Mouse (Mus musculus) limb, embryonic 10.5 days (tissue): ENCODE results near the gene Stxbp5. TPM values are rescaled to one million over a fixed set of nuclear protein-coding genes. Genes with fewer than 3 reads are reported as not detected.

Experiments
- DNase-seq: peaks from one replicate; pipeline ENCODE4 v3.0.0-alpha.2; 2017; ENCODE audit warnings: low spot score
- H3K27ac ChIP-seq: fragments of 300-500 bp; sonication (generic); 2 replicates; pipeline ENCODE4 v1.5.1; 2016; ENCODE audit warnings: mild to moderate bottlenecking
- H3K27me3 ChIP-seq: fragments of 300-500 bp; sonication (generic); 2 replicates; pipeline ENCODE4 v1.6.1; 2016; ENCODE audit warnings: low read depth, mild to moderate bottlenecking; ENCODE audit not compliant: poor library complexity, severe bottlenecking
- H3K36me3 ChIP-seq: fragments of 300-500 bp; sonication (generic); 2 replicates; pipeline ENCODE4 v1.6.1; 2016; ENCODE audit warnings: mild to moderate bottlenecking, moderate library complexity
- H3K4me1 ChIP-seq: fragments of 300-500 bp; sonication (generic); 2 replicates; pipeline ENCODE4 v1.6.1; 2016
- H3K4me3 ChIP-seq: fragments of 300-500 bp; sonication (generic); 2 replicates; pipeline ENCODE4 v1.5.1; 2016; ENCODE audit warnings: mild to moderate bottlenecking, moderate library complexity
- H3K9me3 ChIP-seq: fragments of 300-500 bp; sonication (generic); replicated peaks from 2 replicates; pipeline ENCODE4 v1.6.1; 2016; ENCODE audit warnings: mild to moderate bottlenecking
- WGBS: fragments of 180-500 bp; shearing (Covaris S2); methylation state at CpG from one replicate; pipeline ENCODE4 v1.1.7; 2016; 5-methylcytosine and 5-hydroxymethylcytosine counted together
- polyA plus RNA-seq: library from polyadenylated mRNA; unstranded; fragments of >200 nt; fragmentation: Nextera tagmentation; extraction: Ambion mirVana; gene quantifications from 2 replicates; pipeline ENCODE4 v1.2.1, GENCODE M21; 2016

Stxbp5 gene
- polyA plus RNA-seq: 3.5 and 3.7 TPM in 2 replicates

DNA sequence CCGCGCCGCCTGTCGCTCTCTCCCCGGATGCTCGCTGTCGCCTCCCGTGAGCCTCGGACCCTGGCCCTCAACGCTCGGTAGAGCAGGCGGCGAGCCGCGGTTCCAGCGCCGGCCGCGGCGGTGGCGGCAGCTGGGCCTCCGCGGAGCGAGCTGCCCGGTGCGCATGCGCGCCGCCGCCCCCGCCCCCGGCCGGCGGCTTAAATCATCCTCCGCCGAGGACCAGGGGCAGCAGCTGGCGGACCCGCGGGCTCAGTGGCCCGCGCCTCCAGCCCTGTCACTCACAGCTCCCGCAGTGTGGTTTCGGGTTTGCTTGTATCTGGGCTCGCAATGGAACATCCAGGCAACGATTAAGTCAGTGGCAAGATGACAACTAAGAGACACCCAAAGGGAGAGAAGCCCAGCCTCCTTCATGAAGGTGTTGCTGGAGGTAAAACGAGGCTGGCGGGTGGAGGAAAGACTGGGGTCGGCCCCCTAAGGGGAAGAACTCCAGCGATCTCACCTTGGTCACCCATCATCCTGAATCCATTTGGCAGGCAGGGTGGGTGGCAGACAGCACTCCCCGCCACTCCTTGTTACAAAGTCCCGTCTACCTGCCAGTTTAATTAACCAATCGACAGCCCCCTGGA lies at the start of gene Stxbp5:
TSS of gene Stxbp5 (minus strand) at position 9 of the 626 bp plus-strand sequence.
- under 1% methylated on average over 52 of the region's 52 CpGs for WGBS
- H3K4me3 ChIP-seq: peak within 1 kb of the TSS; percentile 92
- no peaks in the 10 kb centered on the region for H3K9me3 ChIP-seq
- H3K36me3 ChIP-seq: no peaks in the 10 kb centered on the region
- no peaks in the 10 kb centered on the region for H3K27me3 ChIP-seq
- peaks cover 19% of the 10 kb centered on the region for H3K4me1 ChIP-seq
- H3K27ac ChIP-seq: peak within 1 kb of the TSS; percentile 97
- DNase-seq: peak; percentile 90

DNA sequence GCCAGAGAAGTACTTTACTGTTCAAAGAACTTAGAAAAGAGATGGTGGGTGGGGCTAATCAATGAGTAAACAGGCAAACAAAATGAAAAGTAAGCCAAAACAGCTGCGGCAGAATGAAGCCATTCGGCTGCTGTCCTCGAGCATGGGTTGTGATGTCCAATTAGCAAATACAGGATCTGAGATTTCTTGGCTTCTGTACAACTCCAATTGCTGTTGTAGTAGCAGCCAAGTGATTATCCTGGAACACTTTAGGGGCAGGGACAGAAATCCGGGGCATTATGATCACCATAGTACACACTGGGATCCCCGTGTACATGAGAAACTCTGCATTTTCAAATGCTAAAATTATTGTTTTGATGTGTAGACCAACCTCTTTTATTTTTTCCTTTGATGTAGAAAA lies 11.5 kb upstream of the Stxbp5 start:
- no peaks in the 10 kb centered on the region for H3K9me3 ChIP-seq
- H3K27ac ChIP-seq: no peak overlapping the region
- H3K4me1 ChIP-seq: no peaks in the 10 kb centered on the region
- DNase-seq: no peak
- H3K36me3 ChIP-seq: no peaks in the 10 kb centered on the region
- no peak overlapping the region for H3K4me3 ChIP-seq
- H3K27me3 ChIP-seq: no peaks in the 10 kb centered on the region
- 94% methylated on average over 5 of the region's 5 CpGs for WGBS

DNA sequence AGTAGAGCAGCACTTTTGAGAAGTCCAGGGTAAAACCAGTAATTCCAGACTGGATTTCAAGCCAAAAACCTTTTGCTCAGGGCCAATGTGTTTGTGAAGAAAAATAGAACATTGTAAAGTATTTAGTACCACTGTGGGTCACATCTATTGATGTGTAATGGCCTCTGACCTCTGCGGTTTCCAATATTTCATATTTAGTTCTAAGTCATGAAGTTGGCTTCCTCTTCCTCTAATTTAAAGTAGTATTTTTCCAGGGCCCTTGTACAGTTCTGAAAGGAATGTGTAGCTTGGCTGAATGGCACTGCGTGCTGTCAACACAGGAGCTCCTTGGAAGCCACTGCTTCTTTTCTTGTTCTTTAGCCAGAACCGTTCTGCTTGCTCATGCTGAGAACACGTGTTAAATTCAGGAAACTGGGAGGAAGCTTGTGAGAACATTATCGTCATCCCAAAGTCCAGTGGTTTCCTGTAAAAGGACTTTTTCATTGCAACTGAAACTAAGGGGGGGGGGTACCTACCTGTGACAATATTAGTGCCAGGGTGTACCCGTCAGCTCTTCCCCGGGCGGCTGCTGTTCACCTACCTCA lies 7.1 kb upstream of the Stxbp5 start:
- DNase-seq: no peak
- Histone ChIP-seq H3K4me1 (no peaks in the 10 kb centered on the region), H3K27me3 (no peaks in the 10 kb centered on the region), H3K4me3 (no peak overlapping the region), H3K36me3 (no peaks in the 10 kb centered on the region), H3K27ac (no peak overlapping the region), H3K9me3 (no peaks in the 10 kb centered on the region)
- WGBS: 88% methylated on average over 8 of the region's 8 CpGs

DNA sequence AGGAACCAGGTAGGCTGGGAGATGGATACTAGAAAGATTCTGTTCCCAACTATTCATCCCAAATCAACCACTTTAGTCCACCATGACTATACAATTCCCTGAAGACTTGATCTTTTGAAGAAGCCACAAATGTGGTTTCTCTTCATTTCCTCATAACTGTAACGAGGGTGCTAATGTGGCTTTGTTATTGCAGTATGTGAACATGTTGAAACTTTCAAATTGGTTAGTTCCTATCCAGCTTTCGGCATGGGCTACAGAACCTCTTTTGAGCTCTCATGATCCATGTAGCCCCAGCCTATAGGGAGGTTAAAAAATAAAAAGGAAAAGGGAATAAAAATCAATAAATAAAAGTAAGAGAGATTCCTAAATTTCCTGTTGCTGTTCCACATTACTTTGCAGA lies 6.6 kb upstream of the Stxbp5 start:
- 91% methylated on average over 2 of the region's 2 CpGs for WGBS
- no peaks in the 10 kb centered on the region for H3K36me3 ChIP-seq
- H3K27me3 ChIP-seq: no peaks in the 10 kb centered on the region
- no peak for DNase-seq
- no peaks in the 10 kb centered on the region for H3K9me3 ChIP-seq
- H3K4me3 ChIP-seq: no peak overlapping the region
- H3K27ac ChIP-seq: no peak overlapping the region
- no peaks in the 10 kb centered on the region for H3K4me1 ChIP-seq

DNA sequence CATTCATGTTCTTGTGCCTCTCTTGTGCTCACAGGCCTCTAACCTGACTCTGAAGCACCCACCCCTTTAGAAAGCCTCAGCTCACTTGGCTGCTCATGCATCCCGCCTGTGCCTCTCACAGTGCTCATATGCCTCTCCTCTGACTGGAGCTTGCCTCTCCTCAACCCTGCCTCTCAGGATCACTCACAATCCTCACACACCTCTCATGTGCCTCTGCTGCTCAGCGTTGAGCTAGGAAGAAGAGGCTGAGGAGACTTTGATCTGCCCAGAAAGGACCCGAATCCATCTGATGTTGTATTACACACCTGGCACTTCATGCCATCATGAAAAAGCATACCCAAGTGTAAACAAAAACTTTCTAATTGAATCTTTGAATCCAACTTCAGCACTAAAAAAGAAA lies 5.3 kb upstream of the Stxbp5 start:
- DNase-seq: no peak
- 60% methylated on average over 3 of the region's 3 CpGs for WGBS
- Histone ChIP-seq H3K4me1 (peaks cover 3% of the 10 kb centered on the region; the same call in 1 of the 2 replicates), H3K4me3 (no peak overlapping the region), H3K9me3 (no peaks in the 10 kb centered on the region), H3K27ac (no peak overlapping the region), H3K27me3 (no peaks in the 10 kb centered on the region), H3K36me3 (no peaks in the 10 kb centered on the region)

DNA sequence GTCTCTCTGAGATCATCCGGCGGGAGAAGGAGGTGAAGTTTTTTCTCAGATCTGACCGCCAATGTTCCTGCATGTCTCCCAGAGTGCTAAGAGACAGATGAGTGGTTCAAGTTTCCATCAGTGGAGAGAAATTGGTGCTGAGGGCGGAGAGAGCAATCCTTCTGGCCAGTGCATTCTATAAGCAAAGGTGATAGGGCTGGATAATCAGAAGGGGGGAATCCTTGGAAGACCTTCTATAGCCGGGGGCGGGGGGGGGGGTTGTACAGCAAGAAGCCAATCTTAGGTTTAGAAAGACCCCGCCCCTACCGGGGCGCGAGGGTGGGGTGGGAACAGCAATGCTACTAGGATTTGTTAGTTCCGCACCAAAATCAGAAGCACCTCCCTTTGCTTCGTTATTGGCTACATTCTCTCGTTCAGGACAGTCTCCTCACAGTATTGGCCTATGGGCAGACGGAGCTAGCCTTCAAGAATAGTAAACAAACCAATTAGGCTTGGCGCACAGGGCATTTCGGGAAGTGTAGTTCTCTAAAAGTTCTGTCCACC lies 889 bp upstream of the Stxbp5 start:
- Histone ChIP-seq H3K27me3 (no peaks in the 10 kb centered on the region), H3K4me1 (peaks cover 19% of the 10 kb centered on the region), H3K4me3 (peak overlapping the region; percentile 92), H3K27ac (peak overlapping the region; percentile 97; the same call in 1 of the 2 replicates), H3K9me3 (no peaks in the 10 kb centered on the region), H3K36me3 (no peaks in the 10 kb centered on the region)
- under 1% methylated on average over 16 of the region's 16 CpGs for WGBS
- peak; percentile 67 for DNase-seq

DNA sequence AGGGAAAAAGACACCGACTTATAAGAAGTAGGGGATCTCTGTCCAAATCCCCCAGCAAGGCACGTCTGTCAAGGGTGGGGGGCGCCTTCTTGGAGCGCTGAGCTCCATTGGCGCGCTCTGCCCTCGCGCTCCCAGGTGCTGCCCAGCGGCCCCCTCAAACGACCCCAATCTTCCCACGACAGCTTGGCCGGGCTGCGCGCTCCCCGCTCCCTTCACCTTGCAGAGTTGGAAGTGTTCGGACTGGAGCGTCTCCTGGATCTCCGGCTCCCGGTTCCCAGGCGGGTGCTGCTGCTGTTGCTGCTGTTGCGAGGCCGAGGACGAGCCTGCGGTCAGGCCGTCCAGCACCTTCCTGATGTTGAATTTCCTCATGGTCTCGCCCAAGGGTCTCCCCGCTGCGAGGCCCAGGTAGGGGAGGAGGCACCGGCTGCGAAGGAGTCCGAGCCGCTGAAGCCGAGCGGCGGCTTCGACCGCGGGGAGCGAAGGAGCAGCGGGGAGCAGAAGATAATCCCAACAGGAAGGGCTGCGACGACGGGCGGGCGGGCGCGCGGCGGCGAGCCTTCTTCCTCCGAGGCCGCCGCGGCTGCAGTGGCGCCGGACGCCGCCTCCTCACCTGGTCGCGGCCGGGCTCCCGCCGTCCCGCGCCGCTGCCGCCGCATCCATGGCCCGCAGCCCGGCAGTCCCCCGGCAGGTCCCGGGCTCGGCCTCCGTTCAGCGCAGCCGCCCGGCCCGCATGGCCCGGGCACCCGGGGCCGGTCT lies 386 bp downstream of the Stxbp5 start:
- peak overlapping the region; percentile 92 for H3K4me3 ChIP-seq
- peak overlapping the region; percentile 97 for H3K27ac ChIP-seq
- no peaks in the 10 kb centered on the region for H3K36me3 ChIP-seq
- no peaks in the 10 kb centered on the region for H3K9me3 ChIP-seq
- no peaks in the 10 kb centered on the region for H3K27me3 ChIP-seq
- DNase-seq: peak; percentile 73
- peaks cover 19% of the 10 kb centered on the region for H3K4me1 ChIP-seq
- under 1% methylated on average over 72 of the region's 81 CpGs for WGBS

DNA sequence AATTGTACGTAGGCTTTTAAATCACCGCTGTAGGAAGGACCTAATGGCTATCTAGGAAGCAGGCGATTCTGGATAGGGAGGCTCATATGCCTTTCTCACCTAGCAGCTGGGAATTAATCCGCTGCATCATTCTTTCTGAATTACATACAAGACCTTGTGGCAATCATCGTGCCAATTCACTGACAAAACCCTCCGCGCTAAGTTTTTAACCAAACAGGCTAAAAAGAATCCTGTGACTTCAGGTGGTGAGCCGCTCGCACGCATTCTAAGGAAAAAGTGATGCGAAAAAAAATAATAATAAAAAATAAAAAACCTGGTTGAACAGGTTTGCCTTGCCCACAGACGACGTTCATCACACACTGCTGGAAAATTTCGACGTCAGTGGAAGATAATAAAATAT lies 1.1 kb downstream of the Stxbp5 start:
- Histone ChIP-seq H3K36me3 (no peaks in the 10 kb centered on the region), H3K27me3 (no peaks in the 10 kb centered on the region), H3K27ac (no peak overlapping the region), H3K4me3 (peak overlapping the region; percentile 92), H3K4me1 (peaks cover 19% of the 10 kb centered on the region), H3K9me3 (no peaks in the 10 kb centered on the region)
- 3% methylated on average over 15 of the region's 15 CpGs for WGBS
- DNase-seq: no peak

DNA sequence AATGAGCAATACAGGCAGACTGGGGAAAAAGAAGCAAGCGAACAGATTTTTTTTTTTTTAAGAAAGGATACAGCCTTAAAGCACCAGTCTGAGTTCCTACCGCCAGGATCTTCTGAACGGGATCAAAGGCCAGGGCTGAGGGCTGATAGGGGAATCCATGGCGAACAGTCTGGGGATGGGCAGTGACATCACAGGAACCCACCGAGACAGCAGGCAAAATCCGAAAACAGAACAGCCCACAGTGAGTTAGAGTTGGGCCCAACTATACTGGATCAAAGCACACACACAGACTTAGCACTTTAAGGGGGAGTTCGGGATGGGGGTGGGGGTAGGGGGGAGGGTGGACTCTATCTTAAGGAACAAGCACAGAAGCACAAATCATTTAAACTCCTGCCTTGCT lies 1.8 kb downstream of the Stxbp5 start:
- no peaks in the 10 kb centered on the region for H3K36me3 ChIP-seq
- DNase-seq: peak; percentile 32
- H3K4me3 ChIP-seq: peak overlapping the region; percentile 92
- no peaks in the 10 kb centered on the region for H3K9me3 ChIP-seq
- H3K27ac ChIP-seq: no peak overlapping the region
- H3K4me1 ChIP-seq: peaks cover 19% of the 10 kb centered on the region
- H3K27me3 ChIP-seq: no peaks in the 10 kb centered on the region
- 2% methylated on average over 7 of the region's 7 CpGs for WGBS

DNA sequence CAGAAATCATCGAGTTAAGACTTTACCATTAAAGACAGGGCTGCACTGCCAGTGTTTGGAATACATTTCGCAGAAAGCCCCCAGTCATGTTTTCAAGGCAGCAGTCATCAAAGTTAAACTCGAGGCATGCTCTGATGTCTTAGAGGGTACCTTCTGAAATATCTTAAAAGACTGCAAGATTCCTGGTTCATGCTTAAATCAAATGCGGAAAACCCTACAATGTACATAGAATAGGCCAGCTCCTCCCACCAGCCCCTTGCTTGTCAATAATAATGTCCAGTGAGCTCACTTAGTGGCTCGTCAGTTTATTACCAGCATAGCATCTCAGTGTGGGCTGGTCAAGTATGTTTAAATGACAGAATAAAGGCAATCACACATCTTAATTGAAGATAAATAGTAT lies 3.0 kb downstream of the Stxbp5 start:
- Histone ChIP-seq H3K27ac (no peak overlapping the region), H3K9me3 (no peaks in the 10 kb centered on the region), H3K36me3 (no peaks in the 10 kb centered on the region), H3K27me3 (no peaks in the 10 kb centered on the region), H3K4me1 (peaks cover 19% of the 10 kb centered on the region), H3K4me3 (no peak overlapping the region)
- 75% methylated on average over 5 of the region's 5 CpGs for WGBS
- DNase-seq: no peak

DNA sequence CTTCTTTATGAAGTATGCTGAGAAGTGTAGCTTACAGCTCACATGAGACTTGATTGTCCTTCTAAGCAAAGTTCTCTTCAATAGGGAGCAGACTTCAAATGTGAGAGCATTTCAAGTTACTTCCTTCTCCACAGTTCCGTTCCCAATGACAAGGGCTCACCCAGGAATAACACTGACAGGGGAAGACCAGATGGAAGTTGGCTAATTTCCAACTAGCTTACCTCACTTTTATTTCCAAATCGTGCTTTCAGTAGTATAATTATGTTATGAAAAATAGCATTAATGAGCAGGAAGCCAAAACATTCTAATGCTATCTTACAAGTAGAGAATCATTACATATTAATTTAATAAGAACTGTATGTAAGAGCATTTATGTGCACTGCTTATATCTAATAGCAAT lies 7.3 kb downstream of the Stxbp5 start:
- no peaks in the 10 kb centered on the region for H3K36me3 ChIP-seq
- no peaks in the 10 kb centered on the region for H3K27me3 ChIP-seq
- 90% methylated on average over 2 of the region's 2 CpGs for WGBS
- no peak overlapping the region for H3K27ac ChIP-seq
- no peak overlapping the region for H3K4me3 ChIP-seq
- no peaks in the 10 kb centered on the region for H3K9me3 ChIP-seq
- DNase-seq: no peak
- H3K4me1 ChIP-seq: no peaks in the 10 kb centered on the region

DNA sequence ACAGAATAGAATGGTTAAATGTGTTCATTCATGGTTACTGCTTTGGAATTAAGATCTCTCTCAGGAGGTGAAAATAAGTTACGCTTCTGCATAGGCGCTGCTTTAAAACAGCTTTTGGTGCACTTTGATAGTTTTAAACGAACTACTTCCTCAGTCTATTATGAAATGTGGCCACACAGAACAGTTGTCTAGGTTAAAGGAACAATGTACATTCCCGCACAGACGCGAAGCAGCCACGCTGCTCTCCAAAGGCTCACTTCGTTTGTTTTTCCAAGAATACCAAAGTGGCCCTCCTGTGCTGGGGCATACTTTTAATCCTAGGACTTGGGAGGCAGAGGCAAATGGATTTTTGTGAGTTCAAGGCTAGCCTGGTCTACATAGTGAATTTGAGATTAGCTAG lies 11.2 kb downstream of the Stxbp5 start:
- peaks cover 9% of the 10 kb centered on the region for H3K36me3 ChIP-seq
- H3K9me3 ChIP-seq: no peaks in the 10 kb centered on the region
- no peaks in the 10 kb centered on the region for H3K4me1 ChIP-seq
- H3K4me3 ChIP-seq: no peak overlapping the region
- no peaks in the 10 kb centered on the region for H3K27me3 ChIP-seq
- DNase-seq: no peak
- no peak overlapping the region for H3K27ac ChIP-seq
- WGBS: 88% methylated on average over 8 of the region's 8 CpGs

DNA sequence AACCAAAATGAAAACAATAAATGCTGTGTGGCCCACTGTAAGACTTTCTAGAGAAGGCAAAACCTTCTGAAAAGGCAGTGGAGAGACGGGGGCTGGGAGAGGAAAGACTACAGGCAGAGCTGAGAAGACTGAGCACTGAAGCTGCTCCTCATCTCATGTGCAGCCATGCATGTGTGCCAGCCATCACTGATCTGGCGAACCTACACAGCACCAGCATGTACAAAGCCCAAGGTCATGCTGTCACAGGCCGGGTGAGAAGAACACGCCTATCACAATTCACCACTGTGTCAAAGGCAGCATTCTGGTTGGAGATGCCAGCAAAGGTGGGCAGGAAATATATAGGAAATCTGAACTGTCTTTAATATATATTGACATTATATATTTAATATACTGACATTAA lies 12.2 kb downstream of the Stxbp5 start:
- H3K4me3 ChIP-seq: no peak overlapping the region
- peaks cover 9% of the 10 kb centered on the region for H3K36me3 ChIP-seq
- H3K27me3 ChIP-seq: no peaks in the 10 kb centered on the region
- H3K4me1 ChIP-seq: no peaks in the 10 kb centered on the region
- 96% methylated on average over 4 of the region's 4 CpGs for WGBS
- no peak for DNase-seq
- H3K9me3 ChIP-seq: no peaks in the 10 kb centered on the region
- H3K27ac ChIP-seq: no peak overlapping the region
